Mouse (Mus musculus) liver, adult (tissue): Measurements from ENCODE around the gene Tarsl2.

Source experiments
- GATA4 ChIP-seq: IDR thresholded peaks from 2 replicates; pipeline ENCODE4 v1.6.1; 2014; ENCODE audit warnings: mild to moderate bottlenecking, low read length; ENCODE audit not compliant: insufficient replicate concordance

Gene Tarsl2

GRCm38 (mm10) chr7:65639821-65640382, 4.8 kb upstream of the Tarsl2 start:
- TF ChIP-seq GATA4: peak; percentile 66; the same call in 1 of the 2 replicates

- no peak for TF ChIP-seq GATA4
These were observed 4.0 kb upstream of the Tarsl2 start for GRCm38 (mm10) chr7:65640672-65641071.

DNA sequence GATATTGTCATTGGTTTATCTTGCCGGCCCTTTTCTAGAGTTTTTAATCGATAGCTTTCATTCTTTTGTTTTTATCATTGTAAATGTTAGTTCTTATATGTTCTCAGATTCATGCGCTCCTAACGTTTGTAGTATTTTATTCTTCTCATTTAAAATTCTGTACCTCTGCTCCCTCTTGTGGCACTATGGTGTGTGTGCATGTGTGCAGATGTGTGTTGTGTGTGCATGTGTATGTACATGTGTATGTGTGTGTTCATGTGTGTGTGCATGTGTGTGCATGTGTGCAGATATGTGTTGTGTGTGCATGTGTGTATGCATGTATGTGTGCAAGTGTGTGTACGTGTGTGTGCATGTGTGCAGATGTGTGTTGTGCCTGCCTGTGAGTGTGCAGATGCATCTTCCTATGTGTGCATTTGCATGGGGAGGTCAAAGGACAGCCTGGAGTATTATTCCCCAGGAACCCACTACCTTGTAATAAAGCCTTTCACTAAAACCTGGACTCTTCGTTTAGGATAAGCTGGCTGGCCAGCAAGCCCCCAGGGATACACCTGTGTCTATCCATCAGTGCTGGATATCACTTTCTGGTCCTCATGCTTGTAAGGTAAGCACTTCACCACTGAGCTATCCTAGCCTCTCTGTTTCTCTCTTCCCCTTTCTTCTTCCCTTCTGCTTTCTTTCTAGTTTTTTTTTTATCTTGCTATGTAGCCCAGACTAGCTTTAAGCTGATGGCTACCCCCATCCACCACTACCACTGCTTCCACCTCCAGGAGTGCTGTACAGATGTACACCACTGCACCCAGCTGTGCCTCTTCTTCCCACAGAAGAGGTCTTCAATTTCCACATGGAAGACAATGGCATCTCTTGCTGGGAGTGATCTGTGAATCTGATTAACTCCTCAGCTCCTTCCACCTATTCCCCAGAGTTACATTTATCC, 2.1 kb upstream of the Tarsl2 start:
- TF ChIP-seq GATA4: no peak

DNA sequence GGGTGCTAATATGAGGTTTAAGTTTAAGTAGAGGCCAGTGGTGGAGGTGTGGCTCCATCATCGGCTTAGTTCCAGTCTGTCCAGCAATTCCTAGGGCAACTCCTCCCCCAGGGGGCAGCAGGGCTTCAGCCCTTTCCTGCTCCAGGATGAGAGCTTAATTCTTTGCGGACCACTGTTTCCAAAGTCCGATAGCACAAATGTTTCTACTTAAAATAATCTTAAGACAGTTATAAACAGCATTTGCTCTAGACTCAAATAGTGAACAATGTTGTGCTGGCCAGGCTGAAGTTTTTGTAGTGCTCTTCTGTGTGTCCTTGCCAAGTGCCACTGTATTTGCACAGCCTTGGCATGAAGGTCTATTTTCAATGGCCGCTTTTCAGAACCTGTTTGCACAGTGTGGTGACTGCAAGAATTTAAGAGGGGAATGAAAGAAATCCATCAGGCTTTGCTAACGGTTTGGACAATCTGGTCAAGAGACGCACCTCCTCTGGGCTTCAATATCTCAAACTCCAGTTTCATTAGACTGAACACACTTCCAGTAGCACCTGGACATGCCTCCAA, 757 bp upstream of the Tarsl2 start:
- no peak for TF ChIP-seq GATA4

DNA sequence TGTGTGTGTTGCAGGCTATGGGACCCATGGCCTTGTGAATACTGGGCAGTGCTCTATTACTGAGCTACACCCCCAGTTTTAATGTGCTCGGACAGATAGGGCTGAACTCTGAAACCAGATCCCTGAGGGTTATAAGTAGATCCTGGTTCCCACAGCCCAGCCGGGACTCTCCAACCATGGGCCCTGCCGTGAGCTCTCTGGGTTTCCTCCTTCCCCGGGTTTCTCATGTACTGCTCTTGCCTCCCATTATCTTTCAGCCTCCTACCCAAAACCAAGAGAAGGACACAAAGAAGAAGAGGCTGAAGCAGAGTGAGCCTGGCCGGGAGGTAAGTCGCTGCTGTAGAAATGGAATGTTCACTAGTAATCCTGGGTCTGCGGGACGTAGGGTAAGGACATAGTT, 1.3 kb downstream of the Tarsl2 start:
- no peak for TF ChIP-seq GATA4

- no peak for TF ChIP-seq GATA4
These were observed 6.0 kb downstream of the Tarsl2 start for GRCm38 (mm10) chr7:65650662-65651061.

- no peak for TF ChIP-seq GATA4
These were observed 12.9 kb downstream of the Tarsl2 start for GRCm38 (mm10) chr7:65657490-65658120.

GRCm38 (mm10) chr7:65663225-65663790, 18.6 kb downstream of the Tarsl2 start:
- TF ChIP-seq GATA4: no peak

- TF ChIP-seq GATA4: no peak
These were observed 19.2 kb downstream of the Tarsl2 start for GRCm38 (mm10) chr7:65663886-65664285.

DNA sequence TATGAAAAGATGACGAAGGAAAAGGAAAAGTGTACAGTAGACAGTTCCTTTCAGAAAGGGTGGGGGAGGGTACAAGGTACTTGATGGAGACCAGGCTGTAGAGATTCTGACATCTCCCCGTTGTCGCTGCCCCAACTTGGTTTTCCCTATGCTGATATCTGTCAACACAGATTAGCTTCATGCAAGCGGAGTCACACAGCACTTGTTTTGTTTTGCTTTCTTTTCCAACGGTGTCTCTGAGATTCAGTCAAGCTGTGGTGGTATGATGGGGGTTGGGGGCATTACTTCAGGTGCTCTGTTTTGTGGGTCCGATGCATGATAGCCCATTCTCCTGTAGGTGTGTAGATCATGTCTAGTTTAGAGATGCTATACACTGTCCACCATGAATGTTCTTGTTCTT, 22.8 kb downstream of the Tarsl2 start:
- TF ChIP-seq GATA4: no peak

GRCm38 (mm10) chr7:65678050-65678449, 33.4 kb downstream of the Tarsl2 start:
- TF ChIP-seq GATA4: no peak

- no peak for TF ChIP-seq GATA4
These were observed 34.4 kb downstream of the Tarsl2 start for GRCm38 (mm10) chr7:65678900-65679595.

- no peak for TF ChIP-seq GATA4
These were observed 36.5 kb downstream of the Tarsl2 start for GRCm38 (mm10) chr7:65681166-65681565.

DNA sequence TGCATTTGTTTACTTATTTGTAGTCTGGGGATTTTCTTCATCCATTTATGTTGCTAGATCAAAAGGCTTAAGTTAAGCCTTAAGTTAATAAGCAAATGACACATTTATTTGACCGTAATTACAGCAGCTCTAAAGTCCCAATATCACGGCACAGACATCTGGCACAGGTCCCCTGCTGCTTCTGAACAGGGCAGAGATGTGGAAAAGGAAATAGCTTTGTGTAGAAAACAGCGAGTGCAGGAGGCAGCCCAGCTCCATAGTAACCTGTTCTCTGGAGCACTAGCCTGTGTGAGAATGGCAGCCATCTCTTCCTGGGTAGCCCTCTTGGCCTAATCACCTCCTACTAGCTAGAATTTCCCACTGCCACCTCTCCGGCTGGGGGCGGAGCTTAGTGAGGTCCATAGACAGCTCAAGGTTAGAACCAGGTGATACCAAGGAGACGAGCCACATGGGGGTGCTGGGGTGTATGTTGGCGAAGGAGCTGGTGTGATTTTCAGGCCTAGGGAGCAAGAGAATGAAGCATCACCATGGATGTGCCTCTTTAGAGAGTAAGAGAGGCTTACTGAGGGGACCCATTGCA, 39.6 kb downstream of the Tarsl2 start:
- no peak for TF ChIP-seq GATA4
